Mouse (Mus musculus) layer of hippocampus, adult 11-12 months (tissue): Measurements from ENCODE around the gene Padi6.

Source experiments
- DNase-seq: peaks from one replicate; pipeline ENCODE4 v3.0.0; 2022; ENCODE audit warnings: low spot score

Padi6 gene

DNA sequence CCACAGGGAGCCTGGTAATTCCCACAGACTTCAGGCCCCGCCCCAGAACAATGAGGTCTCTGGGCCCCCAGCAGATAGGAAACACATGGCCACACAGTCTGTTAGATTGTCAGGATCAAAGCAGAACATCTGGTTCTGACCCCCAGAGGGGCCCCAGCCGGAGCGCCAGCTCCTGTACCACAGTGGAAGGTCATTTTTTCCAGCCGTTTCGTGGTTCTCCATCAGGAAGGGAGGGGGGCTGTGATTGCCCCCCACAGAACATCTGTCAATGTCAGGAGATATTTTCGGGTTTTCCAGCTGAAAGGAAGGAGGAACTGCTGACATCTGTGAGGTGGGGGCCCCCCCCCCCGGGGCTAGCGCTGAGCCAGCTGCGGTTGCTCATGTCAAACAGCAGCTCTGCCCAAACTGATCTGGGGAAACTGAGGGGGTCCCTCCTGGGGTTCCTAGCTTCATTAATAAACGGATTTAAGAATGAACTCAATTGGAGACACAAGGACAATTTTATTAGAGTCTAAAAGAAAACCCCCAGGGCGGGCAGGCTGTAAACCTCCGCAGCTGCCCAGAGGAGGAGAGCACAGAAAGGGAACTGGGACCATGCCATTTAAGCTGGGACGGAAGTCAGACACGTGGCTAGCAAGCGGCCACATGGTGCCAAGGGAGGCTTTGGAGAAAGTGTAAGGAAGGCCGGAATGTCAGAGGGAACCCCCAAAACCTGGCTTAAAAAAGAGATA lies 58.1 kb downstream of the Padi6 start:
- no peak for DNase-seq

DNA sequence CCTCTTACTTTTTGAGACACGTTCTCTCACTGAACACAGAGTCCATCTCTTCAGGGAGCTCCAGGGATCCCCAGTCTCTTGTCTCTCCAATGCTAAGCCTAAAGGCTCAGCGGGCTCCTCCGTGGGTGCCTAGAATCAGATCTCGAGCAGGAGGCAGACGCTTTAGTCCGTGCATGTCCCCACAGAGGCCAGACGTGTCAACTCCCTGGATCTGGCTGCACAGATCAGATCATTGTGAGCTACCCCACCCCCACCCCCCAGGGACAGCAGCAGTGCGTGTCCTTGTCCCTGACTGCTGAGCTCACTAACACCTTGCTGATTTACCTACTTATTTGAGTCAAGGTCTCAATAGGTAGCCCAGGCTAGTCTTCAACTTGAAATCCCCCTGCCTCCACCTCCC lies 58.8 kb downstream of the Padi6 start:
- no peak for DNase-seq

DNA sequence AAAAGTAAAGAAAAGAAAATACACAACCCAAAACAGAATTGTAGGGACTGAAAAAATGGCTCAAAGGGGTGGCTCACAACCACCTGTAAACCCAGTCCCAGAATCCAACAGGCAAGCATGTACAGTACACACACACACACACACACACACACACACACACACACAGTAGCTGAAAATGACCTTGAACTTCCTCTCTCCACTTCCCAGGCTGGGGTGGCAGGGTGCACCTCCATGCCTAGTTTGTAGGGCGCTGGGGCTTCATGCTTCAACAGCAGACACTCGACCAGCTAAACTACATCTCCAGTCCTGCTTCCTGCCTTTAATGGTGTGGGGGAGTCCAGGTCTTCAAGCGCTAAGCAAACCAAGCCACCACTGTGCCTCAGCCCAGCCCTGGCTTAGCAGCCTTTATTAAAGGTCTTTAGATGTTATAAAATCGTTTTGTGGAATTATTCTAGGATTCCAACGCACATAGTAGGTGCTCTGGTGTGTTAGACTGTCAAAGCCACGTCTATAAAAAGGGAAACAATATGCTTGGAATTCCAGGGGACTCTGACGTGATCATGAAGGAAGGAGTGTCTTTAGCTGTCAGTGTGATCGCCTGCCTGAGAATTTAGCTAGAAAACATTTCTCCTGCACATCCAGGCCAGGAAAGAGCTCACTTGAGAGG lies 61.6 kb downstream of the Padi6 start:
- DNase-seq, result no peak

DNA sequence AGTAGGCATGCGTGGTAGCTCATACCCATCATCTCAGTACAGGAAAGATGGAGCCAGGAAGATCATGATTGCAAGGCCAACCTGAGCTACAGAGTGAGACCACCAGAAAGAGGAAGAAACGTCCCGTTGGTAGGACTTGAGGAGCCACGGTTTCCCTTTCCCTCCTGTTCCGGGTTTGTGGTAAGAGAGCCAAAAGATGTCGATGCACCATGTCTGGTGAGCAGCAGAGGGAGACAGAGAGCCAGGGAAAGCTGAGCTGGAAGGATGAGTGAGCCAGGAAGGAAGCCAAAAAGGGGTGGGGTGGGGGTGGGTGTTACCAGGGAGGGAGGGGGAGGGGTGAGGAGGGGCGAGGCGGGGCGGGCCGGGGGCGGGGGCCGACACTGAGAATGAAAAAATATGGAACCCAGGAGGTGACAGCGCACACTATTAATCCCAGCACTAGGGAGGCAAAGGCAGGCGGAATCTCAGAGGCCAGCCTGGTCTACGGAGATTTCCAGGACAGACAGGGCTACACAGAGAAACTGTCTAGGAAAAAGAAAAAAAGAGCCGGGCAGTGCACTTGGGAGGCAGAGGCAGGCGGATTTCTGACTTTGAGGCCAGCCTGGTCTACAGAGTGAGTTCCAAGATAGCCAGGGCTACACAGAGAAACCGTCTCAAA lies 62.6 kb downstream of the Padi6 start:
- DNase-seq, result peak; percentile 84

DNA sequence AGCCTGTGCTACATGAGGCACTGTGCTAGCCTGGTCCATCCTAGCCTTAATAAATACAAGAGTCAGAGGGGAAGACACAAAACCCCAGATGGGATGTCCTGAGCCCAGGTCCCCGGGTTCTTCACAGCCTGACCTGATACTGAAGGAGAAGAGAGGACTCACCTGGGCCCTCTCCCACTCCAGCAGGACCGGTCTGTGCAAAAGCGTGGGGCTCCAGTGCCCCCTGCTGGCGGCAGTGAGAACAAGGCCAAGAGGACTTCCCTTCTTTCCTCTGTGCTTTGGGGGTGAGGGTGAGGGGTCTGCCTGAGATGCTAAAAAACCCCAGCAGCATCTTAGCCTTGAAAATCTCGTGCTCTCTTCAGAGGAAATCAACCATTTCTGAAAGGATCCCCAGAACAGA lies 63.4 kb downstream of the Padi6 start:
- no peak for DNase-seq
